Mouse (Mus musculus) embryonic fibroblast, embryonic 13.5 days (primary cell): ENCODE results near the gene Tfdp2.

ENCODE experiments used
- CTCF ChIP-seq: IDR thresholded peaks from 2 replicates; pipeline ENCODE4 v1.5.1; 2011; ENCODE audit warnings: mild to moderate bottlenecking, control low read depth, low read length, moderate library complexity, borderline replicate concordance; ENCODE audit not compliant: insufficient read depth
- POLR2A ChIP-seq: IDR thresholded peaks from 2 replicates; pipeline ENCODE4 v1.6.1; 2011; ENCODE audit warnings: low read depth, mild to moderate bottlenecking, control low read depth, low read length, moderate library complexity

- TF ChIP-seq POLR2A (peak; percentile 72), CTCF (no peak)
Measured at GRCm38 (mm10) chr9:96195885-96196622, at the start of gene Tfdp2.
